Mouse (Mus musculus) thymus, postnatal 14 days (tissue): ENCODE data around the gene Ccr6.

Experiments
- DNase-seq: peaks from one replicate; pipeline ENCODE4 v3.0.0; 2021

The Ccr6 gene

DNA sequence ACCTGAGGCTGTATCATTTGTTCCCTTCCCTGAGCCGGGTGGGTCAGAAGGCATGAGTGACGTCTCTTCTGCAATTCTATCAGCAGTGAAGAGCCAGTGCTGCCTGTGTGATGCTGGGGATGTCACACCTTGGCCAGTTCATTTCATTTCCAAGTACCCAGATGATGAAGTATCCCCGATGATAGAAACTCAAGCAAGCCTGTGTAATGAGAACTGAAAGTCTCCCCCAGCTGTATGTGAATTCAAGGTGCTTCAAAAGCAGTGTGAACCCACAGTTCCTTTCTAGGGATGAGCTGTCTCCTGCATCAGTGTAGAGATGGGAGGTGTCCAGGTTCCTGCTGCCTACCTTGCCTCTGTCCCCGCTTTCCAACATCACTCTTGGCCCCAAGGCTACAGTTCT is 1.3 kb upstream of the Ccr6 start:
- DNase-seq: no peak

DNA sequence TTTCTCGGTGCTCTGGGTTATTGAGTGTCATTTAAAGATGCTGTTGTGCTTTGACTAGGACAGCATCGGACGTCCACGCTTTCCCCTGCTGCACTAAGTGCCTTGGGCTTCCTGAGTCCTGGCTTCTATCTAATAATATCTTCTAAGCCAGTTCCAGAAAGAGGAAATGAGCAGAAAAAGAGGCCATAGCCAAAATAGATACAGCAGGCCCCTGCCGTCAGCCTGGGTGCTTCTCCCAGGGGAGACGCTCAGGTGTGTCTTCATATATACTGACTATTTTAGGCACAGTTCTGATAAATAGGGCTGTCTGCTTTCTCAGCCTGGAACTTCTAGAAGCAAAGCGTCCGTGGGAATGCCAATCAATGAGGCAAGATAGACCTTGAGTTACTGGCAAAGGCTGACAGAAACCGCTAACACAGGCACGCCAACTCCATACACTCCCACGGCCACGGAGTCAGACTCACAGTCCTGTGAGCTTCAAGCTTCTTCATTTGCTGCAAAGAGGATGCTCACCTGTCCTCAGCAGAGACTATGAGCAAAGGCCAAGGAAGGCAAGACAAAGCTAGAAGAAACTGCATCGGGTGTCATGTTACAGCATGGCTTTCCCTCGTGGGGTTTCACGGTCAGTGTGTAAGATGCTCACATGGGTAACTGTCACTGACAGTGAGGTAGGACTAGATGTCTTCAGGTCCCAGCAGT is 2.3 kb downstream of the Ccr6 start:
- no peak for DNase-seq

DNA sequence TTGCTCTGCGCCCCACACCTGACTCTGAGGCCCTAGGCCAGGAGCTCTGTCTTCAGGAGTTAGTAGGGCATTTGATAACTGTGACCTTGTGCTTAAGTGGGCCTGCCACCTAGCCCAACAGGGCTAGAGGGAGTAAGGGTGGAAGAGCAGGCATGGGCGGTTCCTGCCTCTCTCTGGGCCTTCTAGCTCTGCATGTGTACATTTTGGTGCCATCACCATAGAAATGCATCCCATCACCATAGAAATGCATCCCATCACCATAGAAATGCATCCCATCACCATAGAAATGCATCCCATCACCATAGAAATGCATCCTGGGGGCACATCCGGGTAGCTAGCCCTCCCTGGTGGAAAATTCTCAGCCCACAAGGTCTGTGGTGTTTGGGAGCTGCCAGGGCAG is 3.7 kb downstream of the Ccr6 start:
- DNase-seq: no peak

DNA sequence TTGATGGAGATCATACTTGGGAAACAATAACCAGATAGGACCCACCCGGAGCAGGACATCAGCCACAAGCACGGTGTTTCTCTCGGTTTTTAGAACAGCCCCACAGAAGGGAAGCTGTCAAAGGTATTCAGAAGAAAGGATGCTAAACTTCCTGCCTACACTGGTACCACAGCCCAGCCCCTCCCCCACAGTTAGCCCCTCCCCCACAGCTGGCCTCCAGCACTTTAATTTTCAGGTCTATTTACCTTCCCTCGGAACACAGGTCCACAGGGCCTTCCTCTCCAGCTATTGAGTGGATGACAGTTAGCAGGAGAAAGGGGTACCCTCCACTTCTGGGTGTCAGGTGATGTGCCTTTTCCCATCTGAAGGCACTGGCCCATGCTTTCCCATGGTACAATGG is 4.7 kb downstream of the Ccr6 start:
- peak; percentile 40 for DNase-seq

DNA sequence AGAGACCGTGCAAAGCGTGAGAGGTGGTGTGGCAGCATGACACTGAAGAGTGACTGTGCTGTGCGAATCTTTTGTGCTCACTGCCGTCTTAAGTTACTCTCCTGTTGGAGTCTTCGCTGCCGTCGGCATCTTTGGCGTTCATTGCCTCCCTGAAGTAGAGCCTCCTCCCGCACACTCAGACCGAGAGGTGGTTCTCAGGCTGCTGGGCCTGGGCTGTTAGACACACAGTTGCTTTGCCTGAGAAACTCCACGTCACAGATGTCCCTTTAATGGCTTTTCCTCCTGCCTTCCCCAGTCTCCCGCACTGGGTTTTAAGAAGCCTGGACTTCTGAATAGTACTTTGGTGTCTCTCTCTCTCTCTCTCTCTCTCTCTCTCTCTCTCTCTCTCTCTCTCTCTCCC is 5.8 kb downstream of the Ccr6 start:
- no peak for DNase-seq

DNA sequence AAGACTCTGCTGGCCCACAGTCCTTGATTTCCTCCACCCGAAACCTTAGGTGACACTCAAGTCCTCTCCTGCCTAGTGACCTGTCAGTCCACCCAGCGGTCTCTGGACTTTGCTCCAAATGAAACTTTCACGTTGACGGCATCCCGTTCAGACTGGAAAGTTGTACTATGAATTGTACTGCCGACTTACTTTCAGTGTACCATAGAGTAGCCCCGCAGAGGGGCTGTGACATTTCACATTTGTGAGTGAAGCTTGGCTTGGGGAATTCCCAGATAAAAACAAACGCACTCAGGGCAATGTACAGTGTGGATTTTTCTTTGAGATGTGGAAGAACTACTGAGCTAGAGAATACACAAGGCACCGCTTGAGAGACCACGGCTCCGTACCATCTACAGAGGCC is 6.3 kb downstream of the Ccr6 start:
- no peak for DNase-seq

DNA sequence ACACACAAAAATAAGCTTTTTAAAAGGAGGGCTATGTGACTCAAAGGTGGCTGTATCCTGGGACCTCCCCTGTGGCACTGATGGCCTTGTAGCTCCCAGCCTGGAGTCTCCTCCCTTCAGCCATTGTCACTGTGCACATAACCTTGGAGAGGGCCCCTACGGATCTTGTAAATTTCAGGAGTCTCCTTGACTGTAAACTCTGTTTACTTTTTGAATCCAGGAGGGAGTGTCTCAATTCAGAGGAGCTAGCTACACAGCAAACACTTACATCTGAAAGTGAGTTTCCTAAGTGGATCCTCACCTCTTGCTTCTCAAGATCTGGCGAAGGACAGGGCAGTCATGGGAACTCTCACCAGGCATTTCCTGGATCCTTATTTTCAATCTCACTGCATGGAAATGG is 8.3 kb downstream of the Ccr6 start:
- no peak for DNase-seq

DNA sequence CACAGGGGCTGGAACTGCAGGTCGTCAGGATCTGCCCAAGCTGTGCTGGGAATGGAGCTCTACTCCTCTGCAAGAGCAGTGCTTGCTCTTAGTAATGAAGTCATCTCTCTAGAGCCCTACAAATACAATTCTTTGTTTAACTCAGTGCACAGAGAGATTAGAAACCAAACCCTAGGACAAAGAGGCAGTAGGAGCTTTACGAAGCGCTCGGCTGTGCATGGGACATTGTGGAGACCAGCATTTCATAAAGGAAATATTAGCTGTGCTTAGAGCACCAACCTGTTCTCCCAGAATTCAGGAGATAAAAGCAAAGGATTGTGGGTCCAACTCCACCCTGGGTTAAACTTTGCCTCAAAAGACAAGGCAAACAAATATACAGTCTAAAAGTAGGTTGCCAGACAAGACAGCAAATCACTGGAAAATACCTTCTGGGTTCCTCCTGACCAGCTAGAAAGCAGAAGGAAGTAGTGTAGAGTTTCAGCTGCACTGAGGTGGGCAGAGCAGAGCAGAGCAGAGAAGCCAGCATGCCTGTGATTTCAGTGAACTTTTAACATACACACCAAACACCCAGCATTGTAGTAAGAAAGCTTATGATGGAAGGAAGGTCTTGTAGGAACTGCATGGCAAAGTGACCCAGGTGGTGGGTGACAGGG is 10.4 kb downstream of the Ccr6 start:
- no peak for DNase-seq

DNA sequence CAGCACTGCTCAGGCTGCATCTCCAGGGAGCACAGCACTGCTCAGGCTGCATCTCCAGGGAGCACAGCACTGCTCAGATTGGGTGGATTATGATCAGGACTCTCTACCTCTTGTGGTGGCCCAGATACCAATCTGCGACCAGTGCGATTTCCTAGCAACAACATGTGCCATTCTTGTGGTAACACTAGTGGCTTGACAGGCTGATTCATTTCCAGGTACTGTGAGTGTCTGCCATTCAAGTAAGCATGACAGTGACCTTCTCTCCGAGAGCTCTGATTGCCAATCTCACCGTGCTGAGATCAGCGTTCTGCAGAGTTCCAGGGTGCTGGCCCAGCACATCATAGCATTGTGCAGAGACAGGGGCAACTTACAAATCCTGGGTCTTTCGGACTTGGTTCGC is 15.9 kb downstream of the Ccr6 start:
- no peak for DNase-seq

DNA sequence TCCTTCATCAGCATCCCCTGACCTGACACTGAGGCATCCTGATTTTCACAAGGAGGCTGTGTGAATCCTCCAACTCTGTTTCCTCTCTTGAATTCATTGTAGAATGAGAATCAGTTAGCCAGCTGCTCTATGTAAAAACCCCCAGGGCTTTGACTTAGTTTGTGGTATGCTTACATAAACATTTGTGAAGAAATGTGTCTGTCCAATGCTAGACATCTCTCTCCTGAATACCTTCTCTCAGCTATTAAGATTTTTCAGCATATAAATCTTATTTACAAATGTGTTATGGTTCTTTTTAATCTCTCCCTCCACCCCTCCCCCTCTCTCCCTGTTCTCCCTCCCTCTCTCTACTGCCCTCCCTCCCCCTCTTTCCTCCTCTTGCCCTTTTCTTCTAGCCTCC is 18.4 kb downstream of the Ccr6 start:
- DNase-seq: no peak

DNA sequence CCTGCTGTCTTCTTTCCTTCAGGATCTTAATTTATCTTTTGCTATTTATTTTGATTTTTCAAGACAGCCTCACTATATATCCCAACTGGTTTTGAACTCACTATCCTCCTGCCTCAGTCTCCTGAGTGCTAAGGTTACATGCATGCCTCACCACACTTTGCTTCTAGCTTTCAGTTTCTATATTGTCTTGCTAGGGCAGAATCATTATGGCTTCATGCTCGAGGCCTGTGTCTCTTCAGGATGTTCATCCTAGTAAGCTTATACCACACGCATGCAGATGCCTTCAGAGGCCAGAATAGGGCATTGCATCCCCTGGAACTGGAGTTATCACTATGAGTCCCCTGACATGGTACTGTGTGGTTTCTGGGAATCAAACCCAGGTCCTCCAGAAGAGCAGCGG is 19.1 kb downstream of the Ccr6 start:
- DNase-seq: no peak

DNA sequence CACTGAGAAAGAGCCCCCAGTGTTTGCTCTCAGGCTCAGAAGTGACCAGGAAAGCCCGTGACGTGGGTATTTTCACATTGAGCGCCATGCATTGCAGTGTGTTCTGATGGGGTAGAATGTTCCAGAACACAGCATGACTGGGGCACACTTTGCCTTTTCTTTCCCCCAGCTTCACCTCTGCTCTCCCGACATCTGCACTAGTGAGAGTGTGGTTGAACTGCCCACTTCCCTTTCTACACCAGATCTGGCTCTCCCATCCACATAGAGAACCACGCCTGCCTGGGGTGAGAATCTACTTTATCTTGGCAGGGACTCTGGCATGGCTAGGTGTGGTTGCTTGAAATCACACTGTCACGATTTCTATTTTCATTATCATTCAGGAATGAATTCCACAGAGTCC is 19.7 kb downstream of the Ccr6 start:
- no peak for DNase-seq

DNA sequence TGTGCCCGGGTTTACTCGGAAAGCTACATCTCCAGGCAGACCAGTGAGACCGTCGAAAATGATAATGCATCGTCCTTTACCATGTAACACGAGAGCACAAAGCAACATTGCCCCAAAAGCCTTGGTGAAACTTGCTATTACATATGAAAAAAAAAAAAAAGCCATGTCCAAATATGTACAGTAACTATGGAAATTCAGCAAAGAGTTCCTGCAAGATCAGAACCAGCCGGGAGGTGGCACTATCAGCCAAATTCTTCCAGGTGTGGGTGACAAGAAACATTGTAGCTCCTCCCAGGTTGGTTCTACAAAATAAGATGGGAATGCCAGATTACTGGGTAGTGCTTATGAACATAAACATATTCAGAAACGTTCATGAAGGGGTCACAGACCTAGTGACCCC is 21.1 kb downstream of the Ccr6 start:
- DNase-seq: no peak

DNA sequence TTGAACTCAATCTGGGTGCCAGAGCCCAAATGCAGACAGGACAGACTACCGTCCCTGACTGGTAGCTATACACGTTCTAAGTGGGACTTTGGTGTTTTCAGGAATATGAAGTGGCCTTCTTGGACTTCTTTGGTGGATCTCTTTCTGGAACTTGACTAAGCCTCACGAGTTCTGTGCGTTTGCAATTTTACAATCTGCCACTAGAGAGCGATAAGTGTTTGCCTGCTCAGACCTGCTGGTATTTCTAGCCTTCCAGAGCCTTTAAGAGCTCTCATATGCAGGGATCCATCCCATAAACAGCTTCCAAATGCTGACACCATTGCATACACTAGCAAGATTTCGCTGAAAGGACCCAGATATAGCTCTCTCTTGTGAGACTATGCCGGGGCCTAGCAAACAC is 28.8 kb downstream of the Ccr6 start:
- peak; percentile 50 for DNase-seq

DNA sequence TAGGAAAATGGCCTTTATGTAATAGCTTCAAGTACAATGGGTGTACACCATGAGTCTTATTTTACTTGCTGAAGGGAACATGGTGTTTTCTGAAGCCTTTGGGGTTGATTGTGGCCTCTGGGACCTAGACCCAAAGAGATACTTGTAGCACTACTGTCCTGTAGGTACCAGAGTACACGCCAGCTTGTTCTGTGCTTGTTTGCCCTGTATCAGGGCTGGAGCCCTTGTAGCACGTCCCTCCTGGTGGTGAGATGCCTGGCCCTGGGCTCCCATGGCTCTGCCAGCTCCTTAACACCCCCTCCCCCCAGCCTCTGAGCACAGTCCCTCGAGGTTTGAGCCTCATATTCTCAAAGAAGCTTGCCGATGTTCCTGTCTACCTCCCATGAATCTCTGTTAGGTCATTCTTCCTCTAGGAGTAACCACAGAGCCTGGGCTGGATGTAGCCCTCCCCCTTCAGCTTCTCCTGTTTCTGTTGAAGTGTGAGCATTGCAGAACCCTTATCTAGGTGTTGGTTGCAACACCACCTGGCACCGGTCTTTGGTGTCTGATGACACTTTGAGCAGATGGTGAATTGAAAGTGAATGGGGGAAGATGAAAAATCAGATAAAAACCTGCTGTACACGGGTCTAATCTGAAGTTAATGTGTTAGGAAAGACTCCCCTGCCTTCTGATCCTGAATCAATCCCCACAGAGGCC is 36.4 kb downstream of the Ccr6 start:
- no peak for DNase-seq

DNA sequence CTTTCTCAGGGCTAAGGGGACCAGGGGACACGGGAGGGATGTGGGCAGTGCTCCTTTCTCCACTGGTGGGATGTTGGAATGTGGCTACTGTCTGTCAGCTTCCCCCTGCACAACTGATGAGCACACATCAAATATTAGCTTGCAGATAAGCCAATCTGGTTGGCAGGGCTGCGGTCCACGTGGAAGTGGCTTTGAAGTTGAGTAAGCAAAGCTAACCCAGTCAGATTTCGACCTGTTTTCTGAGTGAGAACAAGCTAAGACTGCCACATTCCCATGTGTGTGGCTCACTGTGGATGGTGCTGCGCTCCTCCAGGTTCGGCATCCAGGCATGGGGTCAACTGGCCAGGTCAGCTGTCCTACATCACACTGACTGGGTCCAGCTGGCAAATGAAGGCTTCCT is 37.1 kb downstream of the Ccr6 start:
- DNase-seq: no peak

DNA sequence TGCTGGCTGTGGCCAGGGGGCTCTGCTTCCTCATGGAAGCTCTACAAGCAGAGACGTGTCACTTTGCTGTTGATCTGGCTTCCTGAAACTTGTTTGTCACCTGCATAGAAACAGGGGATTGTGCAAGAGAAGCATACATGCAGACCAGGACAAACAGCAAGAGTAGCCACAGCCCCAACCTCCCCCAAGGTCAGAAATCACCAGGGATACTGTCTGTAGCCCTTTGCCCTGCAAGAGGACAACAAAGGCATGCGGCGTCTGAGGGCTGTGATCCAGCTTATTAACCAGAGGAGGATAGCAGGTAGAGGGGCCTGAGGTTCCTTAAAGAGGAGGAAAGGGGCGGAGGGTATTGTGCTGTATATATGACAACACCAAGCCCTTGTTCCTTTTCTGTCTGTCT is 40.2 kb downstream of the Ccr6 start:
- no peak for DNase-seq

DNA sequence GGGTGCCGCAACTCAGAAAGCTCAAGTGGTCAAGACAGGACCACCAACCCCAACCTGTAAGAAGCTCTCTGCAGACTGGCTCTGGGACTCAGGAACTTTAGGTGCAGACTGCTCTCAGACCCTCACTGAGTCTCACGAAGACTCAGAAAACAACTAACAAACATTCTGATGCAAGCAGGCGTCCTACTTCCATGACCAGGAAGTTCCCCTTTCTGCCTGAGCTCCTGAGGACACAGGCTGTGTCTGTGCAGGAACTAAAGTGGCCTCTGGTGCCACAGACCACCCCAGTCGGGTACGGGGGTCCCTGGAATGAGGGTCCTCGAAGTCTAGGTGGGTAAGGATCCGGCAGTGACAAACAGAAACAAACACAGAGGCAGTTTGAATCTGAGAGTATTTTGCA is 40.8 kb downstream of the Ccr6 start:
- no peak for DNase-seq

DNA sequence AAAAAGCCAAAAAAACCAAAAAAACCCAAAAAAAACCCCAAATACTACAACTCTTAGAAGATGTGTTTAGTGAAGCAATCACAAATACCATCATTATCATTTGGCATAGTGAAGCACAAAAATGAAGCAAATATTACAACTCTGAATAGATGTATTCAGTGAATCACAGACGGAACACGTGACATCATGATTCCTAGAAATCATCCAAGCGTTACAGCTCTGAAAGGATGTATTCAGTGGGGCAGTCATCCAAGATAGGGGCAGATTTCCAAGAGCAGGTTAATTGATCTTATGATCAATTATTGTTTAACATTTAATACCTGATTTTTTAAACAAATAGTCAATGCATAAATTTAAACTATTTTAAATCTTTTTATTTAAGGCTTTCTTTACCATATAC is 41.4 kb downstream of the Ccr6 start:
- no peak for DNase-seq

DNA sequence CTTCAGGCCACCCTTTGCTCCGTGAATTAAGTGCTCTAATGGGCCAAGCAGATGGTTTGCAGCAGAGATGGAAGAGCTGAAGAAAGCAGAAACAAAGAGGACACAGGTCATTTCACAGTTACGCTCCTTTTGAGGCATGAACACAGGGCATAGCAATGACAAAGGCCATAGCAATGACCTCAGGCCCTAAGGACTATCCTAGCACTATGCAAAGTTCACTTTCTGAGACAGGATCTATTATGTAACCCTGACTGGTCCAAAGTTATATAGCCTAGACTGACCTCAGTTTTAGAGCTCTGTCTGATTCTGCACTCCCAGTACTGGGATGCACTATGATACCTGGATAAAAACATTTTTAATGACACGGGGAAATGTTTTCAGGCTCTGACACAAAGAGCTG is 42.5 kb downstream of the Ccr6 start:
- no peak for DNase-seq

DNA sequence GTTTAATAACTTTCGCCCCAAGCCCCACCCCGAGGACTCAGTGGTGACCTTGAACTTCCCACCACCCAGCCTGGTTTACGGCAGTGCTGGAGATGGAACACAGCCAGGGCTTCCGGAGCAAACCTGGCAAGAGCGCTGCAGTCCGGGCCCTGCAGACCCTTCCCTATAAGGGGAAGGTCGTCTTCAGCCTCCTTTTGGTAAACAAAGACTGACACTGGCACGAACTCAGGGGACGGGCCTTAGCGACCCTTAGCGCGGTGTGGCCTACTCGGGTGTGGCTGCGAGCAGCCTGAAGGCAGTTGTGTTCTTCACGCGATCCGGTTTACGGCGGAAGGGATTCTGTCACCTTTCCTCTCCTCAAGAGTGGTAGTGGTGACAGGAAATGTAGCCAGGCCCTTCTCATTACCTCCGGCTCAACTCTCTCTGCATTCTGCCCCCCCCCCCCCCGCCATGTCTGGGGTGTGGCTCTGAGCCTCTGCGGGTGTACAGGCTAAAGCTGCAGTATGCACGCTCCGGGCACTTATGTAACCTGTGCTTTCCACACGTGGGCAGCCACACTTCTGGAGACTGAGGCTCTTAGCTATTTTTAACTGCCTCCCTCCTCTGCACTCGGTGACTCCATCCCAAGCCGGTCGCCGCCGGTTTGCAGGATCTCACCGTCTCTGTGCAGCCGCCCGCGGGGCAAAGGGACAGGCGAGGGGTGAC is 47.1 kb downstream of the Ccr6 start, which contains the start of gene Mpc1:
Gene Mpc1, plus strand, starts transcription at position 84 of the 705 bp plus-strand sequence.
- peak; percentile 64 for DNase-seq

DNA sequence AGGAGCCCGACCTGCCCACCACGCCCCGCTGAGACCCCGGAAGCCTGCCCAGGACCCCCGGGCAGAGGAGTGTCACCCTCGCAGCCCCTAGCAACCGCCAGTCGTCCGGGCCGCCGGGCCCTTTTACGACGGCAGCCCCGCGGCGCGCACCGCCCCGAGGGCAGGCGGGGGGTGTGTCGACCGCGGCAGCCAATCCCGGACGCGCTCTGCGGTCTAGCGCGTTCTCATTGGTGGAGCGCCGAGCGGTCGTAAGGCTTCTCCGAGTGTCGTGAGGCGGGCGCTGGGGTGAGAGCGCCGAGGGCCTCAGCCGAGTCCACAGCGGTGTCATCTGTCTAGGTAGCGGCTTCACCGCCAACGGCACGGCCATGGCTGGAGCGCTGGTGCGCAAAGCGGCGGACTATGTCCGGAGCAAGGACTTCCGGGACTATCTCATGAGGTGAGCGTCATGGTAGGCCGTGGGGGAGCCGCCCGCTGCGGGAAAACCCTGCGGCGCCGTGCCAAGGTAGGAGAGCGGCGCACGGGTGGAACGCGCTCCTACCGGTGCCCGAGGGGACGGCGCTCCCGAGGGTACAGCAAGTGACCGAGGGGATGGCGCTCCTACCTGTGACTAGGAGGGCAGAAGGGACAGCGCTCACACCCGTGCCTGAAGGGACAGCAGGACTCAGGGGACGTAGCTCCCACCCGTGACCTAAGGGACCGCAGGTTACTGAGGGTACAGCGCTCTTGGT is 47.8 kb downstream of the Ccr6 start:
- DNase-seq: peak; percentile 96

DNA sequence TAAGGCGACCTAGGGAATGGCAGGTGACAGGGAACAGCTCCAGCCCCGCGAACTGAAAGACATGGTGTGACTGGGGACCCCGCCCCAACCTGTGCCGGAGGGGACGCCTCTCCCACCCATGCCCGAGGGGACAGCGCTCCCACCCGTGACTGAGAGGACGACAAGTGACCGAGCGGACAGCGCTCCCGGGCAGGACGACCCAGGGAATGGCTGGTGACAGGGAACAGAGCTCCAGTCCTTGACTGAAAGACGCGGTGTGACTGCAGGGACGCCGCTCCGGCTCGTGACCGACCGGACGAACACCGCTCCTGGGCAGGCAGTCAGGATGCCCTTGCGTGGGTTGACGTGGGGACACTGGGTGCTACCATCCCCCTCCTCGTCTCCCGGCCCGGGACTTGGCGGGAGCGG is 48.4 kb downstream of the Ccr6 start:
- no peak for DNase-seq
